Mouse (Mus musculus): ENCODE measurements around the gene AU018091.
"Not testable (repeated sequence)": the region's sequence is repeated elsewhere in the genome, so short reads cannot be mapped to it uniquely, and the experiment has no call there.

Gene AU018091

DNA sequence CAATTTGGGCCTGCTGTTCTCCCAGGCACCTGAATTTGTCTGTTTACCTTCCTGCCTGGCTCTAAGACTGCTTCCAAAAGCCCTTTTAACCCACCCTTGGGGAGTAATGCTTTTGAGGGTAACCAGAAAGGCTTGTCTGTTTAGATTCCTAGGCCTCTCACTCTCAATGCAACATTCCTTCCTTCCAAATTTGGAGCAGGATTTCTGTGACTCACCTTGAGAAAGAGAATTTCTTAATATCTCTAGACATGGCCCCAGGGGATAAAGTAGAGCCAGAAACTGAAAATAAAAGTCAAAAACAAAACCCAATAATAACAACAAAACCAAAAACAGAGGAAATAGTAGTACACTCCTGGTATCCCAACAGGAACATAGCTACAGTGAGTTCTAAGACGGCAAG lies 707 bp downstream of the AU018091 start:
- peak; percentile 30 for DNase-seq (ENCODE audit: extremely low read depth, insufficient read length, low spot score)

DNA sequence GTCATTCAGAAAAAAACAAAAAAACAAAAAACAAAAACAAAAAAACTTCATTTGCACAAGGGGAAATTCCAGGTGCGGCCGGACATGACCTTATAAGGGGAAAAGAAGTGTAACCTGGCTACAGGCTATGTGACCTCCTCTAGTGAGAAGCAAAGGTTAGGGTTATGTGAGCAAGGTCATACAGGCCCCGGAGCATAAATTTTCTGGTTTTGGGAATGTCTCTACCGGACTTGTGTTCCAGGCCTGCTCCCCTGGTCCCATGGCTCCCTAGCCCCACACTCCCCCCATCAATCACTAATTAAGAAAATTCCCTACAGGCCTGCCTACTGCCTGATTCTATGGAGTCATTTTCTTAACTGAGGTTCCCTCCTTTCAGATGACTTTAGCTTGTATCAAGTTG lies 2.7 kb downstream of the AU018091 start:
- no peak for DNase-seq (ENCODE audit: extremely low read depth, insufficient read length, low spot score)

- no peak for DNase-seq (ENCODE audit: extremely low read depth, insufficient read length, low spot score)
Measured at GRCm38 (mm10) chr7:3164991-3165390, 4.0 kb downstream of the AU018091 start.

DNA sequence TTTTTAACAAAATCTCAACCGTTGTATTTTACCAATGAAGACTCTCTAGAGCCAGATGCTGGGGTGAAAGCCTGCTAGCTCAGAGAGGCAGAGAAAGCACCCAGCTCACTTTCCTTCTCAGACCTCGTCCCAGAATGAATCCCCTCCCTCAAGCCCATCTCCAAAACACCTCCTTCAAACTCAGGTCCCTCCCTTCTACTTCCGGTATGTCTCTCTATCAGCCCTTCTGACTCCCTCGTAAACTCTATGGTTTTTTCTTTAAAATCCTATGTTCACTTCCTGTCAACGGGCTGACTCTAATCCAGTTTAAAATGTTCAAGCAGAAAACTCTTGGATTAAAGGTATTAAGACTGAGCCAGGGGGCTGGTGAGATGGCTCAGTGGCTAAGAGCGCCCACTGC lies 4.6 kb downstream of the AU018091 start:
- no peak for DNase-seq (ENCODE audit: extremely low read depth, insufficient read length, low spot score)

DNA sequence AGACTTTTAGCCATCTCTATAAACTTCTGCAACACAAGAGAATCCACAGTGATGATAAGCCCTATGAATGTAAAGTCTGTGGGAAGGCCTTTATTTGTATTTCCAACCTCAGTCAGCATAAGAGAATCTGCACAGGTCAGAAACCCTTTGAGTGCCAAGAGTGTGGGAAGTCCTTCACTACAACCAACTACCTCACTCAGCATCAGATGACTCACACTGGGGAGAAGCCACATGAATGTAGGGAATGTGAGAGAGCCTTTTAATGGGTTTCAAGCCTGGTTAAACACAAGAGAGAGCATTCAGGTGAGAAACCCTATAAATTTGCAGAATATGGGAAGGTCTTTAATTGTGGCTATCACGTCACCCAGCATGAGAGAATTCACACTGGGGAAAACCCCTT lies 18.6 kb downstream of the AU018091 start:
- peak; percentile 74 for DNase-seq (ENCODE audit: extremely low read depth, insufficient read length, low spot score)

GRCm38 (mm10) chr7:3146072-3146471 lies 22.9 kb downstream of the AU018091 start:
- no peak for DNase-seq (ENCODE audit: extremely low read depth, insufficient read length, low spot score)

- DNase-seq (ENCODE audit: extremely low read depth, insufficient read length, low spot score): no peak
Measured at GRCm38 (mm10) chr7:3143329-3143728, 25.7 kb downstream of the AU018091 start.

GRCm38 (mm10) chr7:3135606-3136005 lies 33.4 kb downstream of the AU018091 start:
- DNase-seq (ENCODE audit: extremely low read depth, insufficient read length, low spot score): peak; percentile 16

GRCm38 (mm10) chr7:3134654-3135053 lies 34.3 kb downstream of the AU018091 start:
- peak; percentile 5 for DNase-seq (ENCODE audit: extremely low read depth, insufficient read length, low spot score)

DNA sequence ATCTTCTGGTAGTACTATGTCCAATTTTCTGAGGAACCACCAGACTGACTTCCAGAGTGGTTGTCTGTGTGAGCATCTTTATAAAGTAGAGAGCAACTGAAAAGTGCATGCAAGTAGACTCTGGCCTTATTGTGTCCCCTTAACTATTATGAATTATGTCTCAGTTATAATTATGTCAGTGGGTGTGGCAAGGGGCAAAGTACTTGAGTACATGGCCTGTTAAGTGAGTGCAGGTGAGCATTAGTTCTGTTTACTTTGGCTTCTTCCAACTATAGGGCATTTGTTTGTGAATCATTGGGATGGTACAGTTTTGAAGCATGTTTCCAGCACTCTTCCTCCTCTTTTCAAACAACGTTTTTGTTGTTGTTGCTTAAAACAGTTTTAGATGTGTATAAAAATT lies 38.7 kb downstream of the AU018091 start:
- no peak for DNase-seq (ENCODE audit: extremely low read depth, insufficient read length, low spot score)

GRCm38 (mm10) chr7:3128564-3128963 lies 40.4 kb downstream of the AU018091 start:
- DNase-seq (ENCODE audit: extremely low read depth, insufficient read length, low spot score): not testable (repeated sequence)

DNA sequence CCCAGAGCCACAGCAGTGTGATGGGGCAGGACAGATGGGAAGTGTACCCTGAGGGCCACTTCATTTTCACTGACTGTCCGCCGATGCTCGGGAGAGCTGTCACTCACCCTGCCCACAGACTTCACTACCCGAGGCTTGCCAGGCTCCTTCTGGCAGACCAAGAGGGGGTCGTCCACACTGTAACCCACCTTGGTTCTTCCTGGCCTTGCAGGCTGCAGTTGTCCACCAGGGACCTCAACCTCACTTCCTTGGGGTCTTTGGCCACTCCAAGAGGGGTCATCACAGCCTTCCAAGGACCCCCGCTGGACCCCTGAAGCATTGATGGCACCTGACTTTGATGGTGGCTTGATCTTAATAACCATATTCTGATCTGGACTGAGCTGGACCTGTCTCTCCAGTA lies 57.8 kb downstream of the AU018091 start:
- not testable (repeated sequence) for DNase-seq (ENCODE audit: extremely low read depth, insufficient read length, low spot score)

DNA sequence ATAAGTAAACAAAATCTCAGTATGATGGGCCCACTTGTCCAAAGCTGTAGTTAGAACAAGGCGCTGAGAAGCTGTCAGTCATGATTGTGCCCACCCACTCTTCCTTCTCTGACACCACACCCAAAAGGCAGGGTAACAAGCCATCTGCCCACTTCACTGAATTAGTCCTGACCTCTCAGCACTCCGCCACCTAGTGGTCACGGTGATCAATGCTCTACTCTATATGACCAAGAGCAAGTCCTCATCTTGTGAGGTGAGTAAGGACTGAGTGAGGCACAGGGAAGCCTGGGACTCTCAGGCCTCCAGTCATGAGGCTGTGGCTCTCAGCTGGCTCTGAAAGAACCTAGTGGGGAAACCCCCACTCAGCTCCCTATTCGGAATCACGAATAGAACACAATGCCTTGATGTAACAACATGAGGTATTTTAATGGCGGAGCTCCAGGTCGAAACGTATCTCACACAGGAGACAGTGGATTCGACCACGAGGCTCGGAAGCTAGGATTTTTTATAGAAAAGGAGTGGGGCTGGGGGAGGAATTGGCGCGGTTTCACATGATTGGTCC lies 62.4 kb downstream of the AU018091 start:
- DNase-seq (ENCODE audit: extremely low read depth, insufficient read length, low spot score): peak; percentile 4
